Mouse (Mus musculus) hindbrain, postnatal 0 days (tissue): ENCODE measurements around the gene Fosl2. TPM values are rescaled to one million over a fixed set of nuclear protein-coding genes. Genes with fewer than 3 reads are reported as not detected.

Source experiments
- ATAC-seq: fragments of 200-750 bp; cut with Nextera tagmentation; 2 replicates; pipeline ENCODE4 v1.8.0; 2017; ENCODE audit warnings: mild to moderate bottlenecking, moderate TSS enrichment, moderate library complexity
- DNase-seq: peaks from one replicate; pipeline ENCODE4 v3.0.0-alpha.2; 2015; ENCODE audit warnings: low spot score
- H3K27ac ChIP-seq: fragments of 300-500 bp; sonication (generic); 2 replicates; pipeline ENCODE4 v1.5.1; 2014; ENCODE audit warnings: mild to moderate bottlenecking
- H3K27me3 ChIP-seq: fragments of 300-500 bp; sonication (generic); 2 replicates; pipeline ENCODE4 v1.6.1; 2014; ENCODE audit warnings: low read length, mixed read lengths; ENCODE audit not compliant: insufficient read depth
- H3K36me3 ChIP-seq: fragments of 300-500 bp; sonication (generic); 2 replicates; pipeline ENCODE4 v1.6.1; 2014; ENCODE audit warnings: low read length, mixed read lengths; ENCODE audit not compliant: insufficient read depth
- H3K4me1 ChIP-seq: fragments of 300-500 bp; sonication (generic); 2 replicates; pipeline ENCODE4 v1.6.1; 2014; ENCODE audit warnings: antibody characterized with exemption, low read length, mixed read lengths; ENCODE audit not compliant: insufficient read depth
- H3K4me2 ChIP-seq: fragments of 300-500 bp; sonication (generic); 2 replicates; pipeline ENCODE4 v1.6.1; 2014; ENCODE audit warnings: low read depth, mild to moderate bottlenecking, low read length, moderate library complexity, mixed read lengths
- H3K4me3 ChIP-seq: fragments of 300-500 bp; sonication (generic); 2 replicates; pipeline ENCODE4 v1.5.1; 2014; ENCODE audit warnings: low read length
- H3K9ac ChIP-seq: fragments of 300-500 bp; sonication (generic); replicated peaks from 2 replicates; pipeline ENCODE4 v1.6.1; 2014; ENCODE audit warnings: mild to moderate bottlenecking, low read length, moderate library complexity, mixed read lengths
- H3K9me3 ChIP-seq: fragments of 300-500 bp; sonication (generic); 2 replicates; pipeline ENCODE4 v1.6.1; 2016; ENCODE audit warnings: low read length, mixed read lengths
- CTCF ChIP-seq: IDR thresholded peaks from 2 replicates; pipeline ENCODE4 v1.5.1; 2016; ENCODE audit warnings: antibody characterized with exemption, control low read depth, low read depth
- WGBS: fragments of 180-500 bp; shearing (Covaris S2); extraction: QIAGEN DNeasy Blood & Tissue Kit; methylation state at CpG from one replicate; pipeline ENCODE4 v1.1.7; 2014; 5-methylcytosine and 5-hydroxymethylcytosine counted together
- polyA plus RNA-seq: library from polyadenylated mRNA; unstranded; fragments of >200 nt; fragmentation: Nextera tagmentation; extraction: Ambion mirVana; gene quantifications from 2 replicates; pipeline ENCODE4 v1.2.1, GENCODE M21; 2015
- total RNA-seq: library from RNA; depleted of rRNA; stranded (reverse); fragments of >200 nt; gene quantifications from 2 replicates; pipeline ENCODE4 v1.2.3, GENCODE M21; 2014

Gene Fosl2
- total and polyA plus RNA-seq, 2 experiments from 2014 or later: 0.64 to 5.6 TPM

- Histone ChIP-seq H3K4me3 (no peak overlapping the region), H3K4me1 (no peaks in the 10 kb centered on the region), H3K4me2 (no peak overlapping the region), H3K36me3 (no peaks in the 10 kb centered on the region), H3K27ac (no peak overlapping the region), H3K9me3 (no peaks in the 10 kb centered on the region), H3K27me3 (no peaks in the 10 kb centered on the region), H3K9ac (no peak overlapping the region)
- ATAC-seq (no peak), DNase-seq (no peak)
- no peak for TF ChIP-seq CTCF
- WGBS: 84% methylated on average over 7 of the region's 7 CpGs
These were observed 23.2 kb upstream of the Fosl2 start for GRCm38 (mm10) chr5:32112206-32112916.

- WGBS: 46% methylated on average over 11 of the region's 11 CpGs
- H3K36me3 ChIP-seq: no peaks in the 10 kb centered on the region
- TF ChIP-seq CTCF: no peak
- no peaks in the 10 kb centered on the region for H3K9me3 ChIP-seq
- no peaks in the 10 kb centered on the region for H3K27me3 ChIP-seq
- no peak overlapping the region for H3K9ac ChIP-seq
- H3K27ac ChIP-seq: no peak overlapping the region
- DNase-seq (no peak), ATAC-seq (no peak)
- H3K4me1 ChIP-seq: no peaks in the 10 kb centered on the region
- no peak overlapping the region for H3K4me3 ChIP-seq
- no peak overlapping the region for H3K4me2 ChIP-seq
These were observed 14.7 kb upstream of the Fosl2 start for GRCm38 (mm10) chr5:32120901-32121376.

GRCm38 (mm10) chr5:32121936-32122335, 13.7 kb upstream of the Fosl2 start:
- no peak for ATAC-seq

GRCm38 (mm10) chr5:32122363-32122762, 13.2 kb upstream of the Fosl2 start:
- no peaks in the 10 kb centered on the region for H3K4me1 ChIP-seq
- H3K27me3 ChIP-seq: no peaks in the 10 kb centered on the region
- no peak overlapping the region for H3K4me2 ChIP-seq
- TF ChIP-seq CTCF: no peak
- ATAC-seq (no peak), DNase-seq (no peak)
- H3K9me3 ChIP-seq: no peaks in the 10 kb centered on the region
- H3K27ac ChIP-seq: no peak overlapping the region
- no peak overlapping the region for H3K9ac ChIP-seq
- H3K4me3 ChIP-seq: no peak overlapping the region
- 73% methylated on average over 5 of the region's 5 CpGs for WGBS
- no peaks in the 10 kb centered on the region for H3K36me3 ChIP-seq

More at GRCm38 (mm10) chr5:32121936-32122335, 13.7 kb upstream of the Fosl2 start:
- Histone ChIP-seq H3K4me1 (no peaks in the 10 kb centered on the region), H3K36me3 (no peaks in the 10 kb centered on the region), H3K9ac (no peak overlapping the region), H3K9me3 (no peaks in the 10 kb centered on the region), H3K4me3 (no peak overlapping the region), H3K4me2 (no peak overlapping the region), H3K27ac (no peak overlapping the region), H3K27me3 (no peaks in the 10 kb centered on the region)
- TF ChIP-seq CTCF: no peak
- WGBS: 90% methylated on average over 6 of the region's 6 CpGs
- DNase-seq: no peak

GRCm38 (mm10) chr5:32124957-32125356, 10.6 kb upstream of the Fosl2 start:
- DNase-seq: no peak
- no peaks in the 10 kb centered on the region for H3K9me3 ChIP-seq
- no peak overlapping the region for H3K9ac ChIP-seq
- no peaks in the 10 kb centered on the region for H3K27me3 ChIP-seq
- no peaks in the 10 kb centered on the region for H3K4me1 ChIP-seq
- H3K4me2 ChIP-seq: no peak overlapping the region
- H3K36me3 ChIP-seq: no peaks in the 10 kb centered on the region
- no peak for ATAC-seq
- no peak for TF ChIP-seq CTCF
- 82% methylated on average over 6 of the region's 6 CpGs for WGBS
- no peak overlapping the region for H3K4me3 ChIP-seq
- H3K27ac ChIP-seq: no peak overlapping the region

GRCm38 (mm10) chr5:32127226-32127625, 8.4 kb upstream of the Fosl2 start:
- H3K4me1 ChIP-seq: no peaks in the 10 kb centered on the region
- no peak overlapping the region for H3K4me2 ChIP-seq
- H3K36me3 ChIP-seq: no peaks in the 10 kb centered on the region
- no peak overlapping the region for H3K27ac ChIP-seq
- 48% methylated on average over 3 of the region's 3 CpGs for WGBS
- peaks cover 11% of the 10 kb centered on the region; the same call in 1 of the 2 replicates for H3K27me3 ChIP-seq
- H3K4me3 ChIP-seq: no peak overlapping the region
- H3K9ac ChIP-seq: no peak overlapping the region
- no peaks in the 10 kb centered on the region for H3K9me3 ChIP-seq
- ATAC-seq: no peak
- DNase-seq: no peak
- no peak for TF ChIP-seq CTCF

GRCm38 (mm10) chr5:32127927-32128326, 7.7 kb upstream of the Fosl2 start:
- H3K4me1 ChIP-seq: no peaks in the 10 kb centered on the region
- ATAC-seq: no peak
- 51% methylated on average over 3 of the region's 3 CpGs for WGBS
- H3K27ac ChIP-seq: no peak overlapping the region
- H3K9me3 ChIP-seq: no peaks in the 10 kb centered on the region
- no peak for DNase-seq
- TF ChIP-seq CTCF: no peak
- H3K4me2 ChIP-seq: no peak overlapping the region
- H3K36me3 ChIP-seq: no peaks in the 10 kb centered on the region
- no peak overlapping the region for H3K4me3 ChIP-seq
- H3K27me3 ChIP-seq: peaks cover 11% of the 10 kb centered on the region; the same call in 1 of the 2 replicates
- no peak overlapping the region for H3K9ac ChIP-seq
